Mouse (Mus musculus) lung, adult 2 months (tissue): ENCODE measurements around the gene Mybpc1.

Source experiments
- CTCF ChIP-seq: fragments of 200-500 bp; IDR thresholded peaks from 2 replicates; pipeline ENCODE4 v1.5.1; 2011; ENCODE audit warnings: mild to moderate bottlenecking, low read length, control low read depth; ENCODE audit not compliant: insufficient read depth
- POLR2A ChIP-seq: fragments of 200-500 bp; IDR thresholded peaks from 2 replicates; pipeline ENCODE4 v1.6.1; 2011; ENCODE audit warnings: low read depth, mild to moderate bottlenecking, control low read depth, low read length, borderline replicate concordance; ENCODE audit errors: extremely low read depth

GRCm38 (mm10) chr10:88622624-88623023, 17.7 kb upstream of the Mybpc1 start:
- TF ChIP-seq POLR2A (no peak), CTCF (no peak)
